Mouse (Mus musculus) kidney, embryonic 15.5 days (tissue): Measurements from ENCODE around the gene Vdac1. TPM values are rescaled to one million over a fixed set of nuclear protein-coding genes. Genes with fewer than 3 reads are reported as not detected.
"Not testable (repeated sequence)": the region's sequence is repeated elsewhere in the genome, so short reads cannot be mapped to it uniquely, and the experiment has no call there.

ENCODE experiments used
- ATAC-seq: fragments of 200-750 bp; cut with Nextera tagmentation; replicated peaks from 2 replicates; pipeline ENCODE4 v1.8.0; 2017; ENCODE audit warnings: moderate TSS enrichment; ENCODE audit not compliant: low FRiP score
- H3K27ac ChIP-seq: fragments of 300-500 bp; sonication (generic); 2 replicates; pipeline ENCODE4 v1.5.1; 2015; ENCODE audit warnings: mild to moderate bottlenecking, inconsistent platforms
- H3K27me3 ChIP-seq: fragments of 300-500 bp; sonication (generic); 2 replicates; pipeline ENCODE4 v1.6.1; 2015; ENCODE audit warnings: inconsistent platforms
- H3K36me3 ChIP-seq: fragments of 300-500 bp; sonication (generic); 2 replicates; pipeline ENCODE4 v1.6.1; 2015; ENCODE audit warnings: inconsistent platforms
- H3K4me1 ChIP-seq: fragments of 300-500 bp; sonication (generic); 2 replicates; pipeline ENCODE4 v1.6.1; 2015; ENCODE audit warnings: inconsistent platforms
- H3K4me2 ChIP-seq: fragments of 300-500 bp; sonication (generic); 2 replicates; pipeline ENCODE4 v1.6.1; 2015; ENCODE audit warnings: moderate library complexity, mild to moderate bottlenecking, inconsistent platforms
- H3K4me3 ChIP-seq: fragments of 300-500 bp; sonication (generic); replicated peaks from 2 replicates; pipeline ENCODE4 v1.5.1; 2015; ENCODE audit warnings: mild to moderate bottlenecking, inconsistent platforms
- H3K9ac ChIP-seq: fragments of 300-500 bp; sonication (generic); 2 replicates; pipeline ENCODE4 v1.6.1; 2015; ENCODE audit warnings: mild to moderate bottlenecking, inconsistent platforms
- H3K9me3 ChIP-seq: fragments of 300-500 bp; sonication (generic); replicated peaks from 2 replicates; pipeline ENCODE4 v1.6.1; 2016; ENCODE audit warnings: inconsistent platforms
- WGBS: fragments of 180-500 bp; shearing (Covaris S2); methylation state at CpG from one replicate; pipeline ENCODE4 v1.1.7; 2015; ENCODE audit warnings: mixed read lengths; 5-methylcytosine and 5-hydroxymethylcytosine counted together
- polyA plus RNA-seq: library from polyadenylated mRNA; unstranded; fragments of >200 nt; fragmentation: Nextera tagmentation; extraction: Ambion mirVana; gene quantifications from 2 replicates; pipeline ENCODE4 v1.2.1, GENCODE M21; 2015

Vdac1 gene
- polyA plus RNA-seq, 1 experiment from 2014 or later: 336 TPM

DNA sequence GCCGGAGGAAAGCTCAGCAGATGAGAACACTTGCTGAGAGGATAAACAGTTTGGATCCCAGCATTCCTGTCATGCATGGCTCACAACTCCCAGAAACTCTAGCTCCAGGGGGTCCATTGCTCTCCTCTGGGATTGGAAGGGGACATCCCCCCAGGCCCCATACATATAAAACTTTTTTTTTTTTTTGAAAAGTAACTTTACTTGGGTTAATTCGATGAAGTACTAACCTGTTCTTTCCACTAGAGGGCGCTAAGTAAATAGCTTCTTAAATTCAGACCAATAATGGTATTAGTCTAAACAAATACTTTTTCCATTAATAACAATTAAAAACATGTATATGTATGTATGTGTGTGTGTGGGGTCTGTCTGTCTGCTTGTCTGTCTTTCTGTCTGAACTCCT, 24.0 kb downstream of the Vdac1 start:
- 57% methylated on average over 3 of the region's 3 CpGs for WGBS
- Histone ChIP-seq H3K36me3 (peaks cover 100% of the 10 kb centered on the region), H3K4me2 (no peak overlapping the region), H3K4me1 (no peaks in the 10 kb centered on the region), H3K4me3 (no peak overlapping the region), H3K27me3 (no peaks in the 10 kb centered on the region), H3K27ac (no peak overlapping the region), H3K9ac (no peak overlapping the region), H3K9me3 (no peaks in the 10 kb centered on the region)
- no peak for ATAC-seq

DNA sequence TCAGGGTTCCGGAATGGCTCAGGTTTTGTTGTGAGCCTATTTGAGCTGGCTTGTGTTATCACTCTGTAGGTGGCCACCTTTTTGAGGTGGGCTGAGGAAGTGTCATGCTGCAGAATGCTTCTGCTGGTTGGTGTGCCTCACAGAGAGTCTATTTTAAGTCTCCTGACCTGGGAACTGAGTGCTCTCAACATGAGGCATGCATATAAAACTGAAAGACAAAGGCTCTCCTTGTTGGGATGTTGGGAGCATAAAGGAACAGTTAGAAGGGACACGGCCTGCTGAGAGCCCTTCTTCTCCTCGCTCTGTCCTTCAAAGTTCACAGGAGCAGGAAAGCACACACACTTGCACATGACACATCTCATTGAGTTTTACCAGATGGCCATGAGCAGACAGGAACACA, 26.2 kb downstream of the Vdac1 start:
- Histone ChIP-seq H3K9me3 (no peaks in the 10 kb centered on the region), H3K4me3 (no peak overlapping the region), H3K4me2 (no peak overlapping the region), H3K36me3 (peaks cover 93% of the 10 kb centered on the region), H3K27ac (no peak overlapping the region), H3K4me1 (no peaks in the 10 kb centered on the region), H3K9ac (no peak overlapping the region), H3K27me3 (no peaks in the 10 kb centered on the region)
- WGBS: 90% methylated on average over 3 of the region's 3 CpGs
- ATAC-seq: no peak

DNA sequence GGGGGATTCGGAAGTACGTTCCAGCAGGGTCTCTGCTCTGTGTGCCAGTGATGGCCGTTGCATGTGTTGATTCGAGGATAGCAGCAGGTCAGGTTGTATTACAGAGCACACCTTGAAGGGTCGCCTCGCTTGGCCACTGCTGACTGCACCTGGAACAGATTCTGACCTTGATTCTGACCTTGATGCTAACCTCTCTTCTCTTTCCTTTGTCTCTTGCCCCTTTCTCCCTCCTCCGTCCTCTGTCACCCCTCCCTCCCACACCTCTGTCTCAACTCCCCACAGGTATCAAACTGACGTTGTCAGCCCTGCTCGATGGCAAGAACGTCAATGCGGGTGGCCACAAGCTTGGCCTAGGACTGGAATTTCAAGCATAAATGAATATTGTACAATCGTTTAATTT, 27.5 kb downstream of the Vdac1 start:
- no peak for ATAC-seq
- H3K4me2 ChIP-seq: no peak overlapping the region
- no peaks in the 10 kb centered on the region for H3K27me3 ChIP-seq
- H3K27ac ChIP-seq: no peak overlapping the region
- no peaks in the 10 kb centered on the region for H3K4me1 ChIP-seq
- WGBS: 80% methylated on average over 12 of the region's 12 CpGs
- no peak overlapping the region for H3K9ac ChIP-seq
- H3K4me3 ChIP-seq: no peak overlapping the region
- no peaks in the 10 kb centered on the region for H3K9me3 ChIP-seq
- peaks cover 83% of the 10 kb centered on the region for H3K36me3 ChIP-seq

DNA sequence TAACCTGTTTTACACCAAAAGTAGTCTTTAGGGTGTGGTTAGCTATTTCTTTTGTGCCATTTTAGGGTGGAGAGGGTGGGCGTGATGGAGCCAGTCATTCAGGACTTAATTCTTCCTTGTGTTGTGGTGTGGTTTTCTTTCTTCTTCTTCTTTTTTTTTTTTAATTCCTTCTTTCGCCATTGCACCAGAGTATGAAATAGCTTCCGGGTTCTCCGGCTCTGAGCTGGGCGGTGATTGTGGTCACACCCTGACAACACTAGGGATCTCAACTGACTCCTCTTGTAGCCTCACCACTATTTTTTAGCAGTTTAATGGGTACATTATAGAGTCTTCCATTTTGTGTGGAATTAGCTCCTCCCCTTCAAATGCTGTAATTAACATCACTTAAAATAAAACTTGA, 28.3 kb downstream of the Vdac1 start:
- WGBS: 92% methylated on average over 5 of the region's 5 CpGs
- H3K4me1 ChIP-seq, ATAC-seq, H3K9ac ChIP-seq, H3K27ac ChIP-seq, H3K27me3 ChIP-seq, H3K4me3 ChIP-seq, H3K4me2 ChIP-seq, H3K9me3 ChIP-seq: not testable (repeated sequence)
- H3K36me3 ChIP-seq: peaks cover 75% of the 10 kb centered on the region

DNA sequence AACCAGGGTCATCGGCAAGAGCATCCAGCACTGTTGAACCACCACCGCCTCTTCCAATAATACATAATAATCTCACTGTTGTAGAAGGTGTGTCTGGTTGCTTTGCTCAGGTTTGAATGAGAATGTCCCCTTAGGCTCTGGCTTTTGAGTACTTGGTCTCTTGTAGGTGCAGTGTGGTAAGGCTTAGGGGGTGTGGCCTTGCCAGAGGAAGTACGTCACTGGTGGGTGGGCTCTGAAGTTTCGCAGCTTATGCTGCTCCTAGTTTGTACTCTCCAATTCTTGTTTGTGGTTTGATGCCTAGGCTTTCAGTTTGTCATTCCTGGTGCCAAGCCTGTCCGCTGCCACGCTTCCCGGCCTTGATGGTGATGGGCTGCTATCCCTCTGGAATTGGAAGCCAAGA, 29.3 kb downstream of the Vdac1 start:
- H3K9ac ChIP-seq: no peak overlapping the region
- no peaks in the 10 kb centered on the region for H3K9me3 ChIP-seq
- H3K4me1 ChIP-seq: no peaks in the 10 kb centered on the region
- H3K4me2 ChIP-seq: no peak overlapping the region
- no peaks in the 10 kb centered on the region for H3K27me3 ChIP-seq
- no peak for ATAC-seq
- H3K27ac ChIP-seq: no peak overlapping the region
- WGBS: 90% methylated on average over 7 of the region's 7 CpGs
- peaks cover 66% of the 10 kb centered on the region for H3K36me3 ChIP-seq
- H3K4me3 ChIP-seq: no peak overlapping the region

DNA sequence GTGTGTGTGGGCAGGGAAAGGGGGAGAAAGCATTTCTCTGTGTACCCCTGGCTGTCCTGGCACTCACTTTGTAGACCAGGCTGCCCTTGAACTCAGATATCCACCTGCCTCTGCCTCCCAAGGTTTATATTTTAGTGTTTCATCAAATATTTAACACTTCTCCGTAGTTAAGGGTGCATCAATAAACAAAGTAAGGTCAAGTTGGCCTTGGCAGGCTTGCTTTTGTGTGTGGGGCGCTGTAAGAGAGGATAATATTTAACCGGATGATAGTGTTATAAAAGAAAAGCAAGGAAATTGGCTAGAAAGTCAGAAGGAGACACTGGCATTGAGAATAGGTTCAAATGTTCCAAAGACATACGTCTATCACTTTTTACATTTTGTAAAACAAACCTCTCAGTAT, 33.8 kb downstream of the Vdac1 start:
- no peak overlapping the region for H3K4me3 ChIP-seq
- H3K4me2 ChIP-seq: no peak overlapping the region
- H3K9me3 ChIP-seq: no peaks in the 10 kb centered on the region
- WGBS: 76% methylated on average over 4 of the region's 4 CpGs
- no peaks in the 10 kb centered on the region for H3K27me3 ChIP-seq
- no peak overlapping the region for H3K27ac ChIP-seq
- H3K4me1 ChIP-seq: peaks cover 11% of the 10 kb centered on the region; the same call in 1 of the 2 replicates
- H3K36me3 ChIP-seq: peaks cover 29% of the 10 kb centered on the region
- H3K9ac ChIP-seq: no peak overlapping the region
- ATAC-seq: no peak

DNA sequence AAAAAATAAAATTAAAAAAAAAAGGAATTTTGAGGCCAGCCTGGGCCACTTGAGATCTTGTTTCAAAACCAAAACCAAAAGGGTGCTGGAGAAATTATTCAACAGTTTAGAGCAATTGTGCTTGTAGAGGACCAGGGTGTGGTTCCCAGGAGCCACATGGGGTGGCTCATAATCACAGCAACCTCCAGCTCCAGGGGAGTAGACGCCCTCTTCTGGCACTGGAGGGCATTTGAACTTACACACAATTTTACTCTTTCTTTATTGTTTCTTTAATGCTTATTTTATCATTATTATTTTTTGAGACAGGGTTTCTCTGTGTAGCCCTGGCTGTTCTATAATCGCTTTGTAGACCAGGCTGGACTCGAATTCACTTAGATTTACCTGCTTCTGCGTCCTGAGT, 34.7 kb downstream of the Vdac1 start:
- H3K4me3 ChIP-seq: peak overlapping the region; percentile 97; the same call in 1 of the 2 replicates
- H3K36me3 ChIP-seq: peaks cover 20% of the 10 kb centered on the region
- 36% methylated on average over 4 of the region's 4 CpGs for WGBS
- H3K4me2 ChIP-seq: no peak overlapping the region; the same call in 1 of the 2 replicates
- no peak overlapping the region for H3K9ac ChIP-seq
- peaks cover 17% of the 10 kb centered on the region for H3K4me1 ChIP-seq
- 0 out of 2 replicates have a peak overlapping the region, but pooled peaks have one; percentile 98 for H3K27ac ChIP-seq
- no peaks in the 10 kb centered on the region for H3K9me3 ChIP-seq
- H3K27me3 ChIP-seq: no peaks in the 10 kb centered on the region
- no peak for ATAC-seq

DNA sequence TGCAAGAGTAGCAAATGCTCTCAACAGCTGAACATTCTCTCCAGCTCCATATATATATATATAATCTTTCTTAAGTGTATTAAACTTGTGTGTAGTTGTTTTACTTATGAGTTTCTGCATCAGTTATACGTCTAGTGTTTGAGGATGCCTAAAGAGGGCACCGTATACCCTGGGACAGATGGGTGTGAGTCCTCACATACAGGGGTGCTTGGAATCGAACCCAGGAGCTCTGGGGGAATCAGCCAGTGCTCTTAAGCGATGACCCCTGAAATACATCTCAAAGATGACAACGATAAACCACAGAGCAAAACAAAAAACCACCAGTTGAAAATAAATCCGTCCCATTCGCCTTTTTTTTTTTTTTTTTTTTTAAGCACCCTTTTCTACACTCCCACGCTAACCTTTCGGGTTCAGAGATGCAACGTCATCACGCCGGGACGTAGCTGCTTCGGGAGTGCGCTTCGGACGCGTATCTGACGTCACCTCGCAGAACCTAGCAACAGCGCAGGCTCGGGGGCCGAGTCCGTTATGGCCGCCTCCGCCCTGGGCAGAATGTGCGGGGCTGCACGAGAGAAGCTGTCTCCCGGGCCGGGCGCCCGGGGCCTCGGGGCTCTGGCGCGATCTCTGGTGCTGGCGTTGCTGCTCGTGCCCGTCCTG, 35.4 kb downstream of the Vdac1 start, which contains the start of gene 9530068E07Rik:
TSS of gene 9530068E07Rik (plus strand) at position 489 of the 657 bp plus-strand sequence.
- Histone ChIP-seq H3K9me3 (no peaks in the 10 kb centered on the region), H3K4me2 (peak within 1 kb of the TSS; percentile 71), H3K9ac (peak within 1 kb of the TSS; percentile 96), H3K27ac (peak within 1 kb of the TSS; percentile 98), H3K27me3 (no peaks in the 10 kb centered on the region), H3K36me3 (peaks cover 17% of the 10 kb centered on the region), H3K4me1 (peaks cover 24% of the 10 kb centered on the region), H3K4me3 (peak within 1 kb of the TSS; percentile 97)
- ATAC-seq: peak; percentile 91
- 2% methylated on average over 38 of the region's 38 CpGs for WGBS

DNA sequence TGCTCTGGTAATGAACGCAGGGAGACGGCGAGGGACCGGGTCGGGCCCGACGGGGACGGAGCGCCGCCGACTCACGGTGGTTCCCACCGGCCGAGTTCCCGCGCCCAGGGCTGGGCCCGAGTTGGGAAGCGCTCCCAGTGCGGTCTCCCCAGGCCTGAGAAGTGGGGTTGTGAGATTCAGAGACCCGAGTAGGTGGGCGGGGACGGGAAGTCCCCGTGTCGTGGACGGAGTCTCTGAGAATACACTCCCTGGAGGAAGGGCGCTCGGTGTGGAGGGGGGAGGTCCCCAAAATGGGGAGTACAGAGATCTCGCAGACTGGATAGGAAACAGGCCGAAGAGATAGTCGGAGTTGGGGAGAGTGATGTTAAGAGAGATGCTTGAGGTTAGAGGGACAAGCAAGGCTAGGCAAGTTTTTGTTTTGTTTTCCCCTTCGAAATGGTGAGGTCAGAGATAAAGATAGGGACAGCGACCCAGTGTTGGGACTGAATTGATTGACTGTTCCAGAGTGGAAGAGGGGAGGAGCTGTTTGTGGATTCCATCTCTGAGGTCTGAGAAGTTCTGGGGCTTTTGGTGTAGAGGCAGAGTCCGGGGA, 36.0 kb downstream of the Vdac1 start:
- H3K9me3 ChIP-seq: no peaks in the 10 kb centered on the region
- H3K27me3 ChIP-seq: no peaks in the 10 kb centered on the region
- H3K27ac ChIP-seq: peak overlapping the region; percentile 98
- peak overlapping the region; percentile 97 for H3K4me3 ChIP-seq
- H3K4me1 ChIP-seq: peaks cover 29% of the 10 kb centered on the region
- peak overlapping the region; percentile 71 for H3K4me2 ChIP-seq
- H3K36me3 ChIP-seq: peaks cover 13% of the 10 kb centered on the region
- 1% methylated on average over 33 of the region's 33 CpGs for WGBS
- peak; percentile 81 for ATAC-seq
- peak overlapping the region; percentile 96 for H3K9ac ChIP-seq

DNA sequence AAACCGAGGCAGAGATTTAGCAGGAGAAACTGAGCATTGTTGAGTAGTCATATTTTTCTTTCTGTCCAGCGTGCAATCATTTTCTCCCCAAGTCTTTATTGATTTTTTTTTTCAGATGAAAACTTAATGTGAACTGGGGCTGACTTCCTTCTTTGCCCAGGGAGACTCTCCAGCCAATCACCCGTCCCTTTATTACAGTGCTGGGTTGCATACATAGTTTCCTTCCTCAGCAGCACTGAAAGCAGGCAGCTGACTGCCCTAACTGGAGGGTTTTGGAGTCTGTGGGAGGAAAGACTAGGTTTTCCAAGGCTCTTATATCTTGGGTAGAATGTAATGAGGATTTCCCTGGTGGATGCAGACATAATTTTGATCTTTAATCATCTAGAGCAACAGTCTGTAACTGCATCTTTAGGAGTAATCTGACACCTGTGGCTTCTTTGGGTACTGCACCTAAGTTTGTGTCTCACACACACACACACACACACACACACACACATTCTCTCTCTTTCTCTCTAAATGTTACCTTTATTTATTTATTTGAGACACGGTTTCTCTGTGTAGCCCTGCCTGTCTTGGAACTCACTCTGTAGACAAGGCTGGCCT, 36.8 kb downstream of the Vdac1 start:
- WGBS: 78% methylated on average over 4 of the region's 4 CpGs
- H3K4me1 ChIP-seq: peaks cover 34% of the 10 kb centered on the region
- no peak for ATAC-seq

DNA sequence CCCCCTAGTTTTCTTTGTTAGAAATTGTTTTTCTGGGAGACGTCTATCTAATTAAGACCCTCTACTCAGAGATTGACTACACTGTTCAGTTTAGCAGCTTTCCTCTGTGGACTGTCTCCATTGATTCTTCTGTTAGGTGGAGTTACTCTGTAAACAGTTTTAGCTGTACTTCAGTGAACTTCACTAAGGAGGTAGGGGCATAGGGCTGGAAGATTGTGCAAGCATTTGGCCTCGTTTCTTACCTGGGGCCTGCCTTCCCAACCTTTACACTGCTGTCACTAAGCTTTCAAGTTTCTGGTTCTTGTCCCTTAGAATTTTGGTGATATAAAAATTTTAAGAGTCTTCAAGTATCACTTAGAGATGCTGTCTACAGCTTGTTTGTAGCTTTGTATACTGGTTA, 40.8 kb downstream of the Vdac1 start:
- Histone ChIP-seq H3K27ac (no peak overlapping the region), H3K4me1 (peaks cover 37% of the 10 kb centered on the region), H3K4me2 (no peak overlapping the region), H3K4me3 (no peak overlapping the region), H3K9me3 (no peaks in the 10 kb centered on the region), H3K27me3 (no peaks in the 10 kb centered on the region), H3K9ac (no peak overlapping the region), H3K36me3 (peaks cover 46% of the 10 kb centered on the region)
- no peak for ATAC-seq
- 68% methylated on average over 2 of the region's 2 CpGs for WGBS

More for the DNA sequence above, 36.8 kb downstream of the Vdac1 start:
- H3K4me3 ChIP-seq: peak overlapping the region; percentile 97
- H3K36me3 ChIP-seq: peaks cover 9% of the 10 kb centered on the region
- peak overlapping the region; percentile 96 for H3K9ac ChIP-seq
- H3K4me2 ChIP-seq: peak overlapping the region; percentile 71
- peak overlapping the region; percentile 98 for H3K27ac ChIP-seq
- H3K27me3 ChIP-seq: no peaks in the 10 kb centered on the region
- H3K9me3 ChIP-seq: no peaks in the 10 kb centered on the region

DNA sequence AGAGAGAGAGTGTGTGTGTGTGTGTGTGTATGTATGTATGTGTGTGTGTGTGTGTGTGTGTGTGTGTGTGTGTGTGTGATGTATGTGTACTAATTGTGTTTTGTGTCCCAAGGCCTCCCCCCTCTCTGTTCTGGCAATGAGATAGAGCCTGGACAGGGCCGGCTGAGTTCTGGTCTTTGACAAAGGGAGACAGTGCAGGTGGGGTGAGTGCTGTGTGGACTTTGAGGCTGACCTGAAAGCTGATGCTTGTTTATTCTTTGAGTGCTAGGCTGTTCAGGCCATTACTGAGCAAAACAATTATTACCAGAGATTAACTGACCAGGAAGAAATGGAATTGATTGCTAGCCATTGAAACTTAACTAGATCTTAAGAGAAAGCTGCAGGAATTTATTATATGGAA, 41.9 kb downstream of the Vdac1 start:
- 41% methylated on average over 1 of the region's 1 CpGs for WGBS
- H3K36me3 ChIP-seq: peaks cover 54% of the 10 kb centered on the region
- H3K27ac ChIP-seq: no peak overlapping the region
- H3K4me2 ChIP-seq: no peak overlapping the region
- no peaks in the 10 kb centered on the region for H3K9me3 ChIP-seq
- H3K27me3 ChIP-seq: no peaks in the 10 kb centered on the region
- H3K4me1 ChIP-seq: peaks cover 32% of the 10 kb centered on the region
- no peak overlapping the region for H3K9ac ChIP-seq
- ATAC-seq: no peak
- H3K4me3 ChIP-seq: no peak overlapping the region
